Mouse (Mus musculus) liver, adult 2 months (tissue): ENCODE results near the gene Pak3. TPM values are rescaled to one million over a fixed set of nuclear protein-coding genes. Genes with fewer than 3 reads are reported as not detected.
"Not testable (repeated sequence)": the region's sequence is repeated elsewhere in the genome, so short reads cannot be mapped to it uniquely, and the experiment has no call there.

Experiments
- DNase-seq: peaks from one replicate; pipeline ENCODE4 v3.0.0-alpha.2; 2011; ENCODE audit warnings: low read depth, low spot score; ENCODE audit errors: extremely low read depth
- H3K27ac ChIP-seq: fragments of 200-500 bp; replicated peaks from 2 replicates; pipeline ENCODE4 v1.5.1; 2012; ENCODE audit warnings: low read depth, mild to moderate bottlenecking, control low read depth, inconsistent platforms, low read length; ENCODE audit not compliant: insufficient read depth
- H3K27me3 ChIP-seq: fragments of 200-500 bp; 2 replicates; pipeline ENCODE4 v1.6.1; 2012; ENCODE audit warnings: mild to moderate bottlenecking, moderate library complexity, low read length, inconsistent platforms; ENCODE audit not compliant: control insufficient read depth, insufficient read depth
- H3K36me3 ChIP-seq: fragments of 200-500 bp; 2 replicates; pipeline ENCODE4 v1.6.1; 2012; ENCODE audit warnings: low read length, inconsistent platforms; ENCODE audit not compliant: control insufficient read depth, insufficient read depth
- H3K4me1 ChIP-seq: fragments of 200-500 bp; 2 replicates; pipeline ENCODE4 v1.6.1; 2011; ENCODE audit warnings: low read length; ENCODE audit not compliant: control insufficient read depth, insufficient read depth
- H3K4me3 ChIP-seq: fragments of 200-500 bp; 2 replicates; pipeline ENCODE4 v1.5.1; 2011; ENCODE audit warnings: low read depth, mild to moderate bottlenecking, control low read depth, low read length, moderate library complexity; ENCODE audit not compliant: insufficient read depth
- H3K79me2 ChIP-seq: fragments of 200-500 bp; 2 replicates; pipeline ENCODE4 v1.6.1; 2012; ENCODE audit warnings: inconsistent platforms, mild to moderate bottlenecking, low read length, moderate library complexity; ENCODE audit not compliant: control insufficient read depth, insufficient read depth
- H3K9ac ChIP-seq: fragments of 200-500 bp; 2 replicates; pipeline ENCODE4 v1.6.1; 2012; ENCODE audit warnings: low read depth, mild to moderate bottlenecking, control low read depth, inconsistent platforms, low read length
- CTCF ChIP-seq: fragments of 200-500 bp; IDR thresholded peaks from 2 replicates; pipeline ENCODE4 v1.5.1; 2011; ENCODE audit warnings: low read depth, low read length, control low read depth
- POLR2A ChIP-seq: fragments of 200-500 bp; IDR thresholded peaks from 2 replicates; pipeline ENCODE4 v1.6.1; 2011; ENCODE audit warnings: low read length, control low read depth; ENCODE audit not compliant: insufficient read depth; ENCODE audit errors: extremely low read depth
- WGBS: fragments of 180-500 bp; shearing (Covaris S2); methylation state at CpG from one replicate; pipeline ENCODE4 v1.1.7; 2018; 5-methylcytosine and 5-hydroxymethylcytosine counted together
- polyA plus RNA-seq: library from polyadenylated mRNA; depleted of rRNA; stranded (reverse); fragments of >200 nt; gene quantifications from 2 replicates; pipeline ENCODE4 v1.2.3, GENCODE M21; 2012; rRNA removed
- total RNA-seq: library from RNA; depleted of rRNA; stranded (reverse); fragments of >200 nt; gene quantifications from 2 replicates; pipeline ENCODE4 v1.2.3, GENCODE M21; 2014; rRNA removed

Pak3 gene
- total RNA-seq (under 0.01 and 0.34 TPM in 2 replicates), polyA plus RNA-seq (not detected in 2 replicates)

DNA sequence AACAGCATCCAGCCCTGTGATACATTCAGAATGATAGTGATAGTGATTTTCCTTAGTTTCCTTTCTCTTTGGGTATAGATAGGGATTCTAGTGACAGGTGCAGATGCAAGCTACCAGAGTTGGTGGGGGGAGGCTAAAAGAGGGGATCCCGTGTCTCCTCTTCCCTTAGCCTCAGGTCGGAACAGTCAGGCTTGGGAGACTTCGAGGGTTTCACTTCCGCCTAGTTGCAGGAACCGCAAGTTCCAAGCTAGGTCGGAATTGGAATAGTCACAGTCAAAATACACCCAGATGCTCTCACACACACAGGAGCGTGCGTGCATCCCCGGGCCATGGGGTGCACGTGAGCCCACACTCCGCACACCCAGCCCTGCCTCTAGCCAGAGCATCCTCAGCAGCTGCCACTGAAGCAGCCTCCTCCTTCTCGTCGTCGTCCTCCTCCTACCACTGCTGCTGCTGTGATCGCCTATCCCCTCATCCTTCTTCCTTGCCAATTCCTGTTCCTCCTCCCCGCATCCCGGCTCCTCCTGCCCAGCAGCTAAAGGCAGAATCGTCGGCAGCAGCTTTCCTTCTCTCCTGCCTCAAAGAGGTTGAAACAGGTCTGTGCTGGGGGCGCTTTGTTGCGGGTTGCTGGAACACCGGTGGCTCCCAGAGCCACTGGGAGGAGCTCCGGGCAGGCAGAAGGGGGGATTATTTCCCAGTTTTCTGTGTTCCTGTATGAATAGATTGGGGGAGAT lies at the start of gene Pak3:
TSS of gene Pak3 (plus strand) at position 424 of the 734 bp plus-strand sequence.
- Histone ChIP-seq H3K27ac (no peak within 1 kb of the TSS), H3K9ac (no peak within 1 kb of the TSS), H3K27me3 (no peaks in the 10 kb centered on the region), H3K4me1 (peaks cover 2% of the 10 kb centered on the region; the same call in 1 of the 2 replicates), H3K4me3 (no peak within 1 kb of the TSS), H3K79me2 (no peaks in the 10 kb centered on the region), H3K36me3 (no peaks in the 10 kb centered on the region)
- TF ChIP-seq CTCF: no peak
- no peak for TF ChIP-seq POLR2A
- DNase-seq: no peak
- WGBS: 2% methylated on average over 22 of the region's 23 CpGs

- Histone ChIP-seq H3K27me3 (no peaks in the 10 kb centered on the region), H3K36me3 (no peaks in the 10 kb centered on the region), H3K4me1 (no peaks in the 10 kb centered on the region), H3K9ac (no peak overlapping the region), H3K79me2 (no peaks in the 10 kb centered on the region), H3K27ac (no peak overlapping the region), H3K4me3 (no peak overlapping the region)
- TF ChIP-seq POLR2A (no peak), CTCF (no peak)
- peak; percentile 100 for DNase-seq
- WGBS: 78% methylated on average over 3 of the region's 3 CpGs
These were observed 35.5 kb upstream of the Pak3 start for GRCm38 (mm10) chrX:143482866-143483265.

GRCm38 (mm10) chrX:143501053-143501695 lies 17.2 kb upstream of the Pak3 start:
- WGBS: 45% methylated on average over 4 of the region's 4 CpGs
- H3K4me3 ChIP-seq: no peak overlapping the region
- H3K9ac ChIP-seq: no peak overlapping the region
- H3K36me3 ChIP-seq: no peaks in the 10 kb centered on the region
- no peak overlapping the region for H3K27ac ChIP-seq
- no peaks in the 10 kb centered on the region for H3K79me2 ChIP-seq
- DNase-seq: peak; percentile 7
- no peaks in the 10 kb centered on the region for H3K4me1 ChIP-seq
- no peaks in the 10 kb centered on the region for H3K27me3 ChIP-seq
- no peak for TF ChIP-seq POLR2A
- no peak for TF ChIP-seq CTCF

DNA sequence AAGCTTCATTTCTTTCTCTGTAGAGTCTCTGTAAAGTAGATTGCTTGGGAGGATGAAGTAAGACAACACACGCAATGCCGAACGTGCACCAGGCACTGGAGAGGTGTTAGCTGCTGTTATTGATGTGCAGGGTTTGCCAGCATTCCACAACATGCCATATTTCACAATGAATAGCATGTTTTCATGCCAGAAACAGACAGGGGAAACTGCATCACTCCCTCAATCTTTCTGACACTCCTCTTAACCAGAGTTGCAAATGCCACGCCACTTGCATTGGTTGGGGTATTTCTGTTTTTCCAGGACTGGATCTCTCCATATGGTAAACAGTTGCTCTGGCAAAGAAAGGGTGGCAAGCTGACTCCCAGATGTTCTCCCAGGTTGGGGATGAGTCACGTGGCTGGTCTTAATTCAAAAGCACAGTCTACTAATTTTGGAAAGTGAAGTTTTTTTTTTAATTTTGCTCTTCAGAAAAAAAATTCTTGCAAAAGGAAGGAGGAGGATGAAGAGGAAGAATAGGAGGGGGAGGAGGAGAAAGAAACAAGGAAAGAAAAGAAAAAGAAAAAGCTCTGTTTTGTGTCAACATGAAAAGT lies 16.5 kb upstream of the Pak3 start:
- Histone ChIP-seq H3K79me2 (no peaks in the 10 kb centered on the region), H3K36me3 (no peaks in the 10 kb centered on the region), H3K9ac (no peak overlapping the region), H3K27ac (no peak overlapping the region), H3K4me3 (no peak overlapping the region), H3K27me3 (no peaks in the 10 kb centered on the region), H3K4me1 (no peaks in the 10 kb centered on the region)
- WGBS: 21% methylated on average over 5 of the region's 5 CpGs
- DNase-seq: peak; percentile 21
- TF ChIP-seq CTCF (no peak), POLR2A (no peak)

DNA sequence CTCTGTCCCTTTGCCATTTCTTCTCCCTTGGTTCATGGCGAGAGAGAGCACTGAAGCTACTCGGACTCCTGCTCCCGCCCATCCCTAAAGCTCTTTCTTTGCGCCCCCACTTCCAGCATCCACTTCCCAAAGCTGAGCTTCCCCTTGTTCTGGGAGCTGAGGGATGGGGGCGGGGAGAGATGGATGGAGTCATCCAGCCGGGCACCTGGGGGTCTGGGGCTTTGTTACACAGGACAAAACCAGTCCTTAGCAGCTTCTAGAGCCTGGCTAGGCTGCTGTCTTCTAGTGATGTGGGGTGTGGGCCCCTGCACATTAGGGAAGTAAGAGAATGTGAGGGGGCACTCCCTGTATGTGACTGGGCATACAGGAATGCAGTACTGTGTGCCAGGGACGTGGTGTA lies 526 bp downstream of the Pak3 start:
- no peak overlapping the region for H3K4me3 ChIP-seq
- no peak overlapping the region for H3K27ac ChIP-seq
- peaks cover 2% of the 10 kb centered on the region; the same call in 1 of the 2 replicates for H3K4me1 ChIP-seq
- H3K36me3 ChIP-seq: no peaks in the 10 kb centered on the region
- H3K9ac ChIP-seq: no peak overlapping the region
- no peak for DNase-seq
- no peaks in the 10 kb centered on the region for H3K27me3 ChIP-seq
- TF ChIP-seq POLR2A: no peak
- H3K79me2 ChIP-seq: no peaks in the 10 kb centered on the region
- WGBS: 8% methylated on average over 7 of the region's 7 CpGs

- not testable (repeated sequence) for DNase-seq, H3K9ac ChIP-seq, H3K4me1 ChIP-seq, H3K36me3 ChIP-seq, H3K27ac ChIP-seq, H3K27me3 ChIP-seq, H3K79me2 ChIP-seq, H3K4me3 ChIP-seq
- WGBS: 70% methylated on average over 5 of the region's 5 CpGs
These were observed 1.1 kb downstream of the Pak3 start for GRCm38 (mm10) chrX:143519454-143519853.
